Mouse (Mus musculus): ENCODE measurements around the gene Pet117.
A peak's percentile ranks its signal among the peaks of the same experiment; 100 is the strongest.

Gene Pet117

DNA sequence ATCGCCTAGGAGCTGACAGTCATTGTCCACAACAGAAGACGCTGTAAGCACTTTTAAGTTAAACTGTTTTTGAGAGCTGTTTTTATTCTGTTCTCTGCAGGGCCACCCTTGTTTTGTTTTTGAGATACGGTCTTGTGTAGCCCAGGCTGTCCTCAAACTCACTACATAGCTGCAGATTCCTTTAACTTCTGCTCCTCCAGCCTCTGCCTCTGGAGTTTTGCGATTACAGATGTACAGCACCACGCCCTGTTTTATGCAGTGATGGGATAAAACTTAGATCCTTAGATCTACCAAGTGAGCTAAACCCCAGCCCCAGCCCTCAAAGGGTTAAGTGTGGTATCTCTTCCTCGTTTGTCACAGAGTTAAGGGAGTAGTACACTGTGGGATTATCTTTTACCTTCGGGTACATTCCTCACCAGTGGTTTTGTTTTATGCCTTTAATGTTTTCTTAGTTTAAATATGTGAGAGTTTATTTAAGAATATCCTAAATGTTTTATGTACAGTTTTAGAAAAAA lies 13.9 kb downstream of the Pet117 start:
- no peak for DNase-seq

DNA sequence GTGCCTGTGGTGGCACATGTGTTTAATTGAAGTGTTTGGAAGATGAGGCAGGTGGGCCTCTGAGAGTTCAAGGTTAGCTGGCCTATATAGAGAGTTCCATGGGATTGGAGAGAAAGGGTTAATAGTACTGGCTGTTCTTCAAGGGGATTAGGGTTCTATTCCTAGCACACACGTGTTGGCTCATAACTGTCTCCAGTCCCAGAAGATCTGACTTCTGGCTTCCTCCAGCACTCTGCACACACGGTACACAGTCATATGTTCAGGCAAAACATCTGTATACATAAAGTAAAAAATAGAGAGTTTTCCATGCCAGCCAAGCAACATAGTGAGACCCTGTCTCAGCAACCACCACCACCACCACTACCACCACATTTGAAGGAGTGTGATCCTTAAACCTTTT lies 17.5 kb downstream of the Pet117 start:
- DNase-seq: no peak

DNA sequence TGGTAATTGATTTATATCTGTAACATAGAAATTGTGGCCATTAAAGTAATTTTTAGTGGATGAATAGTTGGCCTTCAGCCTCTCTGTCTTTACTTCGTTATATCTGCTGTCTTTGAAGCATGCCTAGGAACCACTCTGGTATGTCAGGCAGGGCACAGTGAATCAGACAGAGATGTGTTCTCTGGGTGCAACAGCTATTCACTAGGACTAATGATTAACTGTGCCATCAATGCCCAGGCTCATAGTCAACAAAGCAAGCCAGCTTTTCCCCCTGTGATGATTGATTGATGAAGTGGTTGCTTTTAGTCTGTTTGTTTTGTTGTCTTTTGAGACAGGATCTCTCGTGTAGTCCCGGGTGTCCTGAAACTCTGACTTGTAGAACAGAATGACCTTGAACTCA lies 19.6 kb downstream of the Pet117 start:
- DNase-seq: no peak

DNA sequence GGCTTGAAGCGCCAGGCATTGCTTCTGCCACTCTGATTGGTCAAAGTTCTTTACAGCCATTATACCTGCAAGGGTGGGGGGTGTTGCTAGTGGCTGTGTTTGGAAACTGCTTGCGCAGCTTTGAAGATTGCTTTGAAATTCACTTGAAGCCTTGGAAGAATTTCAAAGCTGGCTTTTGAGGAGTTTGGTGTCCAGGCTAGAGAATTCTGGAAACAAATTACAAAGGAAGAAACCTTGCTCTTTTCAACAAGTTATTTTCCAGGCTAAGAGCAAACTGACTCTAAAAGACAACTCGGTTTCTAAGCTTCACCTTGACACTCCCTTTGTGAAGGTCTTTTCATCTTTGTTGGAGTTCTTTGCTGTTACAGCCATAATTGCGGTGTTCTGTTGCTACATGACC lies 30.7 kb downstream of the Pet117 start:
- DNase-seq: no peak

DNA sequence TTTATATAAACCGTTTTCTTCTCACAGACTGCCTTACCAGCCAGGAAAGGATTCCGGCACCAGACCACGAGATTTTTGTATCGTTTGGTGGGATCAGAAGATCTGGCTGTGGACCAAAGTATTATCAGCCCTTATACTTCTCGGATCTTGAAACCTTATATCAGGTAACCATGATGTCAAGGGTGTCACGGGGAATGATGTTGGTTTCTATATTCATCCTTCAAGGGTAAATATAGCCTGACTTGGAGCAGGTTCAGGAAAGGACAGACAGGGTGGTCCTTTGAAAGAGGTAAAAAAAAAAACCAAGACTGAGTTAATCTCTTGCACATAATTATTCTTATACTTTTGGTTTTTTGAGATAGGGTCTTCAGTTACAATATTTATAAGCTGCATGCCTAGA lies 31.9 kb downstream of the Pet117 start:
- DNase-seq: no peak

DNA sequence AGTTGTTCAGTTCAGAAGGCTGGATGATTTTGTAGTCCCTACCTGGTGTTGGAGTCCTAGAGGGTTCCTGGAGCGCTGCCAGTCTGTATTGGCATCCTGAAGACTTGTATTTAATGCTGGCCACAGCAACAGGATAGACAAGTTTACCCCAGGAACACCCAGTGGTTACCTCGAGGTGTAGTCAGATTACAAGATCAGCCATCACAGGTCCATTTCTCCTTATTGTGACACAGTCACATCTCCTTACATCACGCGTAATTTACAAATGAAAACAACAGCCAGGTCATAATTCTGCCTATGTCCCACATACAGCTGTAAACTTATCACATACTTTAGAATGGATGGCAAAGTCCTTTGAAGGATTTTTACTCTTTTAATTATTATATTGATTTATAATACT lies 40.2 kb downstream of the Pet117 start:
- DNase-seq: no peak

DNA sequence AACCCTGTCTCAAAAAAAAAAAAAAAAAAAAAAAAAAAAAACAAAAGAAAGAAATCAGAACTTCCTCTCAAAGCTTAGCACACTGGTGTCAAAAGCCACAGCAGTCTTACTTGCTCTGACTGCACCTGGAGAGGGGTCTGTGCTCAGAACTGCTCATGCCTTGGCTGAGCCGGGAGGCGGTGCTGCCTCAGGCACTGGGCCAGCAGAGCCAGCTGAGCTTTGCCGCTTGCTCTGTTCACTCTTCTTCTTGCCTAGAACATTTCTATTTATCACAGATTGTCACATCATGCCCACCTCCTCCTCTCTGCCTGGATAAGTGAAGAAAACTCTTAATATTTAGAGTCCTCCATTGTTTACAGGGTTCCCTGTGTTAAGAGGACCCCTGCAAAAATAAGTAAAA lies 41.8 kb downstream of the Pet117 start:
- DNase-seq: no peak

DNA sequence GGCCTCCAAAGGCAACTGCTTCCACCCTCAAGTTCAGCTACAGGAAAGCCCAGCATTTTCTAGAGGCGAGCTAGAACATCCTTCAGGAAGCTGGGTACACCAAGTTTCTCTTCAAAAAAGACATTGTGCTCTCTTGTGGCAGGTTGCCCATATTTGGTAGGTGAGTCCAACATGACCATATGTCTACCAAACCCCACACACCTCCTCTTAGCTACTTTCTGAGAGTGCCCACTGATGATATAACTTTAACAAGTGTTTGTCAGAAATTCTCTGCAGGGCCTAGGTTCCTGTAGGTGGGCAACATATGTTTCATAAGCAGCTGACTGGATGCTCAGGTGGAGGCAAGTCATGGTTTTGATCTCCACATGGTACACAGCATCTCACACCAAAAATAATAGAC lies 45.9 kb downstream of the Pet117 start:
- DNase-seq: peak; percentile 12

DNA sequence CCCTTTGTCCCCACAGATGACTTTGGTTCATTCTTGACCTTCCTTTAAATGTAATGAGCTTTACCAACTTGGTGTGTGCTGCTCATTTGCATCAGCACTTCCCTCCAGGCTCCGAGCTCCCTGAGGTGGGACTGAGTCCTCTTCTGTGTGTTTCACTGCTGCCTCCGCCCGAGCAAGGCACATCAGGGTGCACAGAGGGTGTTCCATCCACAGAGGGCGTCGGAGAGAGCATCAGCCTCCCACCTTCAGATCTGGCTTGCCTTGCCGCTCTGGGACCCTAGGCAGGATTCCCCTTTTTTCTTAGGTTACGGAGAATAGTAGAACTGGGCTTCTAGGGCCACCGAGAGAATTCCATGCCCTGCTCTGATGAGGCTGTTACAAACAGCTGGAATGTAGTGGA lies 48.1 kb downstream of the Pet117 start:
- no peak for DNase-seq

DNA sequence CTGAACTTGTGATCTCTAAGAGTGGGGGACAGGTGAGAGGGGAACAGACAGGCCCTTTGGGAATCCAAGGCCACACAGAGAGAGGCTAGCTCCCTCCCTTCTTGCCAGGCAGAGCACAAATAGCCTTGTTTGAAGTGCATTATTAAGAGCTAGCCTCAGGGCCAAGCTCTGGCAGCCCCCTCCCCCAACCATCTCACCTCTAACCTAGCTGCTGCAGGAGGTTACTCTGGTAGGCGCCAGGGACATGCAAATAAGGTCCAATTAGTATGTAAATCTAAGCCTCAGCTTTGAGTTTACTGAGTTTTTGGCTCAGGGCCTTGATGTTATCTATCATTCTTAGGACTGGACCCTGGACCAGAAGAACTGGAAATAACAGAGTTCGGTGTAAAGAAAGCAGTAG lies 49.3 kb downstream of the Pet117 start:
- DNase-seq: no peak

DNA sequence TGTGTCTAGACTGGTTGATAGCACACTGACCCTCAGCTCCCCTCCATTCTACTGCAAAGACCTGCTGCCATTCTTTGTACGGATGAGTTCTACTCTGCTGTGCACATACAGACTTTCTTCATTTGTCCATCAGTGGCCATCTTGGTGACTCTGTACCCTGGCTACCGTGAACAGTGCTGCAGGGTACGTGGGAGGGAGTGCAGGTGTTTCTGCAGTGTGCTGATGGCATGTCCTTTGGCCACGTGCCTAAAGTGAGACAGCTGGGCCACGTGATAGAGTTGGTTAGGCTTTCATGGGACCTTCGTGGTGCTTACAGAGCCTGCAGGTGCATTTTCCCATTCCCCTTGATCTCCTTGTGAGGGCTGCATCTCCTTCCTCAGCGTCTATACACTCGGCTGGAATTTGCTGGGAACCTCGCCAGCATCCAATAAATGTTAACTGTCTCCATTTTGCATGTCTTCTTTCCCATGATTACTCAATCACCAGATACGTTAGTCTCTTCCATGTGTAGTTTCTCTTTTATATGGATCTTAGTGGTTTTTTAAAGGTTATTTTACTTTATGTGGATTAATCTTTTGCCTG lies 53.4 kb downstream of the Pet117 start:
- no peak for DNase-seq
